ENCODE assay signal across 7 mouse cellular contexts in genomic region chr15:31367481-31368200, GRCm38 (mm10). TPM values are rescaled to one million over a fixed set of nuclear protein-coding genes. Genes with fewer than 3 reads are reported as not detected.
A peak's percentile ranks its signal among the peaks of the same experiment; 100 is the strongest.
DNase-seq lines count a peak whose midpoint lies in the region; ATAC-seq and TF ChIP-seq lines count a peak whose summit lies in the region.

Ankrd33b (minus strand) TSS chr15:31367726.

- peak within 1 kb of the TSS; percentile 79 for H3K4me3 ChIP-seq in ES-Bruce4 (ENCODE audit: low read depth, low read length)
- H3K4me3 ChIP-seq in hindbrain, embryonic 14.5 days (replicated peaks; ENCODE audit: low read length): peak within 1 kb of the TSS; percentile 57

- no peak for TF ChIP-seq EP300 in ES-Bruce4 (IDR thresholded peaks at IDR 0.05; ENCODE audit: insufficient read depth, low read depth, low read length)

- TF ChIP-seq POLR2A in ES-Bruce4 (IDR thresholded peaks at IDR 0.05; ENCODE audit: insufficient read depth, low read length): no peak

- DNase-seq in adrenal gland, postnatal 14 days: peak; percentile 60
- peak in 1 of 2 experiments; percentile 70 for DNase-seq in frontal cortex, adult 2 months (ENCODE audit: extremely low spot score in 1 of 2, low spot score in 1 of 2)
- DNase-seq in hindbrain, embryonic 14.5 days (ENCODE audit: low spot score): no peak
- DNase-seq in left cerebral cortex, adult 8-10 months (ENCODE audit: low spot score in 2 of 2): no peak
- DNase-seq in lung, postnatal 4 days: peak; percentile 79 to 84
- peak; percentile 36 for DNase-seq in right cerebral cortex, postnatal 4 days

- peak; percentile 35; the same call in 1 of the 2 replicates for ATAC-seq in hindbrain, embryonic 14.5 days (ENCODE audit: low FRiP score)

- TF ChIP-seq CTCF in ES-Bruce4 (IDR thresholded peaks at IDR 0.05; ENCODE audit: low read depth, low read length): no peak

- peak within 1 kb of the TSS; percentile 83 for H3K9ac ChIP-seq in ES-Bruce4 (ENCODE audit: low read depth, poor library complexity, severe bottlenecking)
- peak within 1 kb of the TSS; percentile 56 for H3K9ac ChIP-seq in hindbrain, embryonic 14.5 days

- no peaks in the 10 kb centered on the region for H3K9me3 ChIP-seq in ES-Bruce4 (replicated peaks; ENCODE audit: control insufficient read depth, insufficient read depth, low read length, poor library complexity, severe bottlenecking)
- H3K9me3 ChIP-seq in hindbrain, embryonic 14.5 days (ENCODE audit: control insufficient read depth, low read length): no peaks in the 10 kb centered on the region

- under 1% methylated on average over 48 of the region's 49 CpGs for WGBS in hindbrain, embryonic 14.5 days

- peak within 1 kb of the TSS; percentile 99 for H3K4me2 ChIP-seq in hindbrain, embryonic 14.5 days (replicated peaks)

- no peaks in the 10 kb centered on the region for H3K4me1 ChIP-seq in ES-Bruce4 (ENCODE audit: control insufficient read depth, insufficient read depth, low read length)
- peaks cover 23% of the 10 kb centered on the region for H3K4me1 ChIP-seq in hindbrain, embryonic 14.5 days (replicated peaks; ENCODE audit: control insufficient read depth, insufficient read depth, low read length)

- no peaks in the 10 kb centered on the region for H3K36me3 ChIP-seq in ES-Bruce4 (ENCODE audit: control insufficient read depth, insufficient read depth, low read length, poor library complexity, severe bottlenecking)
- no peaks in the 10 kb centered on the region for H3K36me3 ChIP-seq in hindbrain, embryonic 14.5 days (replicated peaks; ENCODE audit: control insufficient read depth, insufficient read depth)

- H3K27ac ChIP-seq in ES-Bruce4 (ENCODE audit: insufficient read depth, low read length): no peak within 1 kb of the TSS
- no peak within 1 kb of the TSS for H3K27ac ChIP-seq in hindbrain, embryonic 14.5 days

- peaks cover 18% of the 10 kb centered on the region for H3K27me3 ChIP-seq in ES-Bruce4 (ENCODE audit: control insufficient read depth, insufficient read depth, low read length, poor library complexity, severe bottlenecking)
- H3K27me3 ChIP-seq in hindbrain, embryonic 14.5 days (ENCODE audit: control insufficient read depth, insufficient read depth, low read length): peaks cover 55% of the 10 kb centered on the region

RNA-seq across cellular contexts. Expression of gene Ankrd33b, which starts in this region (rescaled TPM):
- 1.4 and 1.6 TPM in 2 replicates for polyA plus RNA-seq in ES-Bruce4 (2011; ENCODE audit: insufficient read depth, insufficient read length, low read depth, missing spikeins)
- total RNA-seq in adrenal gland, postnatal 14 days (2021): 1.6 and 1.9 TPM in 2 replicates
- 25.4 and 26.0 TPM in 2 replicates for polyA plus RNA-seq in frontal cortex, adult 2 months (2012; rRNA removed)
- 0.65 and 1.3 TPM in 2 replicates for polyA plus RNA-seq in hindbrain, embryonic 14.5 days (2014; fragmentation: Nextera tagmentation; extraction: Ambion mirVana)
- total RNA-seq in left cerebral cortex, adult 8-10 months (2022): 10 to 100 TPM; 61.4 to 76.2 (median 72.9) TPM

Comparison
In these comparisons a context has a peak if more than half of its experiments do, and no peak if none do; other contexts are left out.
1. RNA of gene Ankrd33b (total RNA-seq): 61.4 to 76.2 TPM in left cerebral cortex, adult 8-10 months; 1.6 to 1.9 TPM in adrenal gland, postnatal 14 days; every median in the first group is over 10 times any median in the second.
2. RNA of gene Ankrd33b (polyA plus RNA-seq): 25.4 to 26.0 TPM in frontal cortex, adult 2 months; 1.4 to 1.6 TPM in ES-Bruce4 and 0.65 to 1.3 TPM in hindbrain, embryonic 14.5 days; every median in the first group is over 10 times any median in the second.
3. DNase-seq: peak in adrenal gland, postnatal 14 days (single experiment), lung, postnatal 4 days (2 of 2) and right cerebral cortex, postnatal 4 days (single experiment); none in hindbrain, embryonic 14.5 days (single experiment) and left cerebral cortex, adult 8-10 months (0 of 2).